Mouse (Mus musculus): Measurements from ENCODE around the gene 2900026A02Rik.

The 2900026A02Rik gene

GRCm38 (mm10) chr5:113175976-113176375 lies 45.1 kb downstream of the 2900026A02Rik start:
- DNase-seq (ENCODE audit: extremely low spot score, low spot score): no peak

DNA sequence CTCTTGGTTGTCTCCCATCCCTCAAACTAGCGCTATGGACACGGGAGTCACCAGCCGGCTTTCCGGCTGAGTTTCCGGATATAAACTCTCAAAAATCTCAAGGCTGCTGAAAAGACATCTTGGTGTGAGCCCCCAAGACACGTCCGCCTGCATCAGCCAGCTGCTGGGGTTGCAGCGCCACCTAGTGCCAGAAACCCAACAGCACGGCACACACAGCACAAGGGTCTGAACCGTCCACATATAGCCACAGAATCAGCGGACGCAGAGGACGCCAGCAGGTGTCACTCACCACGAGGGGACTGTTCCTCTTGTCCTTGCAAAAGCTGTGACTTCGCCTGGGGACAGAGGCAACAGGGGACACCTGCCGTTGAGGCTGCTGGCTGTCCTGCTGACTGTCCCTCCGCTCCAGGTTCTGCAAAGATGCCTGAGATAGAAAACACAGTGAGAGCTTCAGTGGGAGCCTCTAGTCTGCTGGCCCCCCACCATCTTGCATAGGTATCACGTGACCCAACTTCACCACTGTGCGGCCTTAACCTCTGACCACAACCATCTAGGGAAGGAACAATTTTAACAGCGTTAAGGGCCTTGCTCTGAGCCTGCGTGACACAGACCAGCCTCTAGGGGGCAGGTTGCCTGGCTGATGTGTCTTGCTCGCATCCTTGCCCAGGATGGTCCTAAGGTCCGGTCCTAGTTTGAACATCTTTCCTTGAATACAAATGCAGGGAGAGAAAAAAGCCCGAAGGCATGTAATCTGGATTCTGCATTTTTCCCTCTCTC lies 45.9 kb downstream of the 2900026A02Rik start:
- DNase-seq (ENCODE audit: extremely low spot score, low spot score): peak; percentile 67

GRCm38 (mm10) chr5:113173318-113173717 lies 47.7 kb downstream of the 2900026A02Rik start:
- peak; percentile 78 for DNase-seq (ENCODE audit: extremely low spot score, low spot score)

- DNase-seq (ENCODE audit: extremely low spot score, low spot score): no peak
These were observed 49.0 kb downstream of the 2900026A02Rik start for GRCm38 (mm10) chr5:113171968-113172578.

DNA sequence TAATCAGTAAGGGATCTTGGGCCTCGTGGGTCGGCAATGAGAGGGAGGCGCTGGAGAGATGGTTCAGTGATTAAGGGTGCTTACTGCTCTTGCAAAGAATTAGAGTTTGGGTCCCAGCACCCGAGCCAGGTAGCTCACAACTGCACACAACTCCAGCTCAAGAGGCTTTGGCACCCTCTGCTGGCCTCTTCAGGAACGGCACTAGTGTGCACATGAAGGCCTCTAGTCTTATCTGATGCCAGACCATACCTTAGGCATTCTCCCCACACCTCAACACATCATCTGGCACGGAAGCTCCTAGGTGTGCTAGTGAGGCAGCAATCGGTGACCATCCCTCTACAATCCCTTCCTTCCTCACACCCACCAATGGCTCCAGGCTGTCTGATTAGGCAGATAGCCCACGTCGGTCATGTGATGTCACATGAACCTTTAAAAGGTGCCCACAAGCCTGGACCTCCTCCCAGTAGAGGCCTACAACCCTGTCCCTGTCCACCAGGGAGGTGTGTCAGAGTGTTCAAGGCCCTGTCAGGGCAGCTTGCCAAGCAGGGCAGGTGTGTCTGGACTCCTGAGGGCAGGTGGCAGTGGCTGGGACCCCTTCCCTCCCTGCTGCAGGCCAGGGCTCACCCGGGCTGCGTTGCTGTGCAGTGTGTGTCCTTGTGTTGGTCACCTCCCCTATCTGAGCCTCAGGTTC lies 50.8 kb downstream of the 2900026A02Rik start:
- no peak for DNase-seq (ENCODE audit: extremely low spot score, low spot score)

- DNase-seq (ENCODE audit: extremely low spot score, low spot score): peak; percentile 63
These were observed 53.3 kb downstream of the 2900026A02Rik start for GRCm38 (mm10) chr5:113167733-113168132.

DNA sequence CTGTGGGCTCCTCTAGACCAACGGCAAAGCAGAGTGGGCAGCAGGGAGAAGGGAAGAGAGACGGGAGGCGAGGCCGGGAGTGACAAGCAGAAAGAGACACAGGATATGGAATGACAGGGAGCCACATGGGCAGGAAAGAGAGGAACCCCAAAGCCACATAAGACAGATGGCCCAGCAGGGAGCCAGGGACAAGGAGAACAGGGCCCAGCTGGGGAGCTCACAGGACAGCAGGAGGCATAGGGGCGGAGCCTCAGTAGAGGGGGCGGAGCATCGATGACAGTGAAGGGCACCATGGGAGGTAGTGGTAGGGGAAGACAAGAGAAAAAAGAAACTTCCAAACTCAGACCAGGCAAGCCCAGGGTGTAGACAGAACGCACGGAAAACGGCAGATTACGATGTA lies 55.6 kb downstream of the 2900026A02Rik start:
- no peak for DNase-seq (ENCODE audit: extremely low spot score, low spot score)

- DNase-seq (ENCODE audit: extremely low spot score, low spot score): peak; percentile 82
These were observed 56.1 kb downstream of the 2900026A02Rik start for GRCm38 (mm10) chr5:113164873-113165441.

DNA sequence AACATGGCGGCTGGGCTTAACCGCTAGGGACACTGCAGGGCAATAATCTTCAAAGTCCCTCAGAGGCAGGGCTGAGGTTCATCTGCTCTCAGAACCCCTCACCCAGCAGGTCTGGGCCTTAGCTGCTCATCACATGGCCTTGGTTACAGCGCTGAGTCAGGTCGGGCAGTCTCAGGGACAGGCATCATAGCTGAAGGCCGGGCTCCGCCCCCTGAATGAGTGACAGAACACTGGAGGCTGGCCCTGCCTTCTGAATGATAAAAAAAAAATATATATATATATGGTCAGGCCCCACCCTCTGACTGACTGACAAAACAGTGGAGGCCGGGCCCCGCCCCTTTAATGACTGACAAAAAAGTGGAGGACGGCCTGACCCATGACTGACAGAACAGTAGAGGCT lies 56.6 kb downstream of the 2900026A02Rik start:
- DNase-seq (ENCODE audit: extremely low spot score, low spot score): no peak

DNA sequence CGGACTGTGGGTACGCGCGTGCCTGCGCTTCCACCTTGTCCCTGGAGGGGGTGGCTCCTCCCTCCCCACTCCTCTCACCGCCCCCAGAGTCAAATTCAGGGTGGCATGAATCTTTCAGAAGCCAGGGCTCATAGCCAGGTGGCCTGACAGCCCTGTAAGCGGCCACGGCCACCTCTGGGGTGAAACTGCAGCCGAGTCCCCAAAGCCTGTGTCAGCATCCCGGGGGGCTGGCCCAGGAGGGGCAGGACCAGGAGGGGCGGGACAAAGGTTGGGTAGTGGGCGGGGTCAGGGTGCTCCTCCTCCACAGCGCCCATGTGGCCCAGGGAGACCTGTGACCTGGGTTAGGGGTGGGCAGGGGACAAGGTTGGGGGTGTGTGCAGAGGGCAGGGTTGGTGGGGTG lies 57.9 kb downstream of the 2900026A02Rik start:
- peak; percentile 49 for DNase-seq (ENCODE audit: extremely low spot score, low spot score)

DNA sequence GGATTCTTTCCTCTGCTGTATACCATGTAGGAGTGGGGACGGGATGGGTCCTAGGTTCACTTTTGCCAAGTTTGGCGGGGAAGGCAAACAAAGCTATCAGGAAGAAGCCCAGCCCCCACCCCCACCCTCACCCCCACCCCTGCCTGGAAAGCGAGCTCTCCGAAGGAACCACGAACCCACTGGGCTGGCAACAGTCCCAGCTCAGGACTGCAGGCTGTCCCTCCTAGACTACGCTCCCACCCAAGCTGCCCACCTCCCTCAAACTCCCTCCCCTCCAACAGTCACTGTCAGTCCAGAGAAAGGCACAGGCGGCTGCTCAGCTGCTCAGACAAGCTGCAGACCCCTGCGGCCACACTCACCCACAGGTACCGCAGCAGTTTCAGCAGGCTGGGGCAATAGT lies 58.3 kb downstream of the 2900026A02Rik start:
- no peak for DNase-seq (ENCODE audit: extremely low spot score, low spot score)

GRCm38 (mm10) chr5:113161576-113161975 lies 59.5 kb downstream of the 2900026A02Rik start:
- no peak for DNase-seq (ENCODE audit: extremely low spot score, low spot score)

DNA sequence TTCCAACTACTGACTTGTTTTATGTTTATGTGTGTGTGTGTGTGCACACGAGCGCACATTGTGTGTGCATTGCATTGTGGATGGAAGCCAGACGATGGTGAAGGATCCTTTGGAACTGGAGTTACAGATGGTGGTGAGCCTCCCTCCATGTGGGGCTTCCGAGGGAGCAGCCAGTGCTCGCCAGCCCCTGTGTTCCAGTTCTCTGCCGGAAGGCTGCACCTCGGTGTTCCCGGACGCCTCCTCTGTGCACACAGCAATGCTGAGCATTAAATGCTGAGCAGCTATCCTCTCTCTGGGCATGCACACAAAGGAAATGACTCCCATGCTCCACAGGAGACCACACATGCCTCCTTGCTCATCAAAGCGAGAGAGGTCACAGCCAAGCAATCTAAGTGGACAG lies 60.7 kb downstream of the 2900026A02Rik start:
- no peak for DNase-seq (ENCODE audit: extremely low spot score, low spot score)

GRCm38 (mm10) chr5:113158759-113159355 lies 62.2 kb downstream of the 2900026A02Rik start:
- DNase-seq (ENCODE audit: extremely low spot score, low spot score): peak; percentile 52

- DNase-seq (ENCODE audit: extremely low spot score, low spot score): no peak
These were observed 63.4 kb downstream of the 2900026A02Rik start for GRCm38 (mm10) chr5:113157588-113157987.

DNA sequence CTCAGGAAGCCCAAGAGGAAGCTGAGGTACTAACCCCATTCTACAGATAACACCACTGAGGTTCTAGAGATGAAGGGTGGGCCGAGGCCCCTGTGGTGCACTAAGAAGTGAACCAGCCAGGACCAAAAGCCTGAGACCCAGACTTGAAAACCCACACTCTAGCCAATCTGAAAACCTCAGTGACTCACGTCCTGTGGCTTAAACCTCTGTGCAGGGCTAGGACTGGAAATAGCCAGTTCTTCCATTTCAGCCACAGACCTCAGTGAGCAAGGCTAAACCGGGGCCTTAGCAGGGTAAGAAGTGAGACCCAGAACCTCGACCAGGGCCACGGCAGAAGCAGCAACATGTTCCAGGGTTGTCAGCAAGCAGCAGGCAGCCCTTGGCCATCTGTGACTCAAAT lies 64.0 kb downstream of the 2900026A02Rik start:
- no peak for DNase-seq (ENCODE audit: extremely low spot score, low spot score)

GRCm38 (mm10) chr5:113155133-113155532 lies 65.9 kb downstream of the 2900026A02Rik start:
- DNase-seq (ENCODE audit: extremely low spot score, low spot score): peak; percentile 86

- DNase-seq (ENCODE audit: extremely low spot score, low spot score): no peak
These were observed 66.6 kb downstream of the 2900026A02Rik start for GRCm38 (mm10) chr5:113154441-113154840.

DNA sequence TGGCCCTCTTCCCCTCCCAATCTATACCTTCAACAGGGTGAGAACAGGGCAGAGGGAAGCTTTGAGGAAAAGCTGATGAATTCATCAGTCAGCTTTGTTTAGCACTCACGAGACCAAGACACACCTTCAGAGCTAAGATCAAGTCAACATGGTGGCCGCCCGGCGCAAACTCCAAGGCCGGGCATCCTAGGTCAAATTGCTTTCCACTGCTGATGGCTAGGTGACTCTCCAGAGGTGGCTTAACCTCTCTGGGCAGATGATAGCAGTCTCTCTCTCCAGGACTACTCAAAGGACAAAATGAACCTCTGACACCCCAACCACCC lies 67.6 kb downstream of the 2900026A02Rik start:
- DNase-seq (ENCODE audit: extremely low spot score, low spot score): no peak

- DNase-seq (ENCODE audit: extremely low spot score, low spot score): peak; percentile 43
These were observed 68.2 kb downstream of the 2900026A02Rik start for GRCm38 (mm10) chr5:113152663-113153507.

Data from neural tube, embryonic 10.5 days (tissue).